Mouse (Mus musculus) spleen, adult 12 weeks (tissue): ENCODE measurements around the gene Olfr470.
"Not testable (repeated sequence)": the region's sequence is repeated elsewhere in the genome, so short reads cannot be mapped to it uniquely, and the experiment has no call there.

Experiments used
- DNase-seq: peaks from one replicate; pipeline ENCODE4 v3.0.0; 2022; ENCODE audit warnings: low spot score

Gene Olfr470

DNA sequence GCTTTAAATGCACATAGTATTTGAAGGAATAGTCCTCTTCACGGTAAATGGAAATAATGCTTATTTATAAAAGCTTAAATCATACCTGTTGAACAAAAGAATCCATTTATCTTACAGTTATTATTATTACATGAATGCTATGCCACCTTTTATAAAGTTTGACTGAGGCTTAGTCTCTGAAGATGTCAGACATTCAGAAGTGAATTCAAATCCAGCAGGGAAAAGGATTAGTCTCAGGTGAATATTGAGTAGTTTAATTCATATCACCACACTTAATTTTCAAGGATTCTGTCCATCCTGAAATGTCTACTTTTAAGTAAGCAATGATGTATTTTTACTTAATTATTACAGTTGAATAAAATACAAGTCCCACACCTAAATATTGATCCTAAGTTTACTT lies at the start of gene Olfr470:
Gene Olfr470 (minus strand): TSS at position 101 of the 400 bp plus-strand sequence.
- not testable (repeated sequence) for DNase-seq

DNA sequence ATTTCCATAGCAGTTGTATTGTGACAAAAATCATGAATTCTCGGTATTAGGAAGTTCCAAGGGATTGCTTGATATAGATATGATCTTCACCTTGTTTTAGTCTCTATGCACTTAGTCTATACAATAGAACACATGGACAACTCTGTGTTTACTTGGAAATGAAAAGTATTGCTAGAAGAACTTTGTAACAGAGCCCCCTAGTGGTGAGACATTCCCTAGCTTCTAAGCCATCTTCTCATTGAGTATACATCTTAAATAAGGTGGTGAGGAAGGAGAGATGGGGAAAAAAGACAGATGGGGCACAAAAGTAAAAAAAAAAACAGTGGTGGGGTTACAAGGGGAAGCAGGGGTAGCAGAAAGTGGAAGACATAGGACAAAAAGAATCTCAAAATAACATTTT lies 5.6 kb downstream of the Olfr470 start:
- no peak for DNase-seq

- DNase-seq: not testable (repeated sequence)
Observed at GRCm38 (mm10) chr7:107825441-107825840, 21.8 kb downstream of the Olfr470 start, which contains the start of gene Olfr469. Olfr469 (minus strand) TSS chr7:107825541.

GRCm38 (mm10) chr7:107823867-107824266 lies 23.4 kb downstream of the Olfr470 start:
- not testable (repeated sequence) for DNase-seq

DNA sequence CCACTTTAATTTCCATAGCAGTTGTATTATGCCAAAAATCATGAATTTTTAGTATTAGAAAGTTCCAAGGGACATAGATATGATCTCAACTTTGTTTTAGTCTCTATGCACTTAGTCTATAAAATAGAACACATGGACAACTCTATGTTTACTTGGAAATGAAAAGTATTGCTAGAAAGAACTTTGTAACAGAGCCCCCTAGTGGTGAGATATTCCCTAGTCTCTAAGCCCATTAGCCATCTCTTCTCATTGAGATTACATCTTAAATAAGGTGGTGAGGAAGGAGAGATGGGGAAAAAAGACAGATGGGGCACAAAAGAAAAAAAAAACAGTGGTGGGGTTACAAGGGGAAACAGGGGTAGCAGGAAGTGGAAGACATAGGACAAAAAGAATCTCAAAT lies 27.8 kb downstream of the Olfr470 start:
- DNase-seq: no peak

DNA sequence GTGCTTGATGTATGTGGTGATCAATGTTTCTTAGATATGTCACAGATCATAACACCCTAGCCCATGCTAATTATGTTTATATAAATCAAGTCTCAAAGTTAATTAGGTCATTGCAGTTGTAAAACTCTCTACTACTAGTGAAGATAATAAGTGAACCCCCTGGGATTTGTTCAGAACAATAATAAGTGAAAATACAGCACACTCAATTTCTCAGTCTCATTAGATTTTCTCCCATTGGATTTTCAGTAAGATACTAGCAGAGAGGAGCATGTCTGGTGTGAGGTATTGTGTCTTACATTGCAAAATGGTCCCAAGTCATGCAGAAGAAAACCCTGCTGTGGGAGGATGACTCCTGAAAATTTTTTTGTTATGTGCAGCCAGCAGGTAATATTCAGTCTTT lies 35.3 kb downstream of the Olfr470 start, which contains the start of gene Olfr467:
Gene Olfr467 (plus strand): TSS at position 301 of the 400 bp plus-strand sequence.
- DNase-seq: no peak

DNA sequence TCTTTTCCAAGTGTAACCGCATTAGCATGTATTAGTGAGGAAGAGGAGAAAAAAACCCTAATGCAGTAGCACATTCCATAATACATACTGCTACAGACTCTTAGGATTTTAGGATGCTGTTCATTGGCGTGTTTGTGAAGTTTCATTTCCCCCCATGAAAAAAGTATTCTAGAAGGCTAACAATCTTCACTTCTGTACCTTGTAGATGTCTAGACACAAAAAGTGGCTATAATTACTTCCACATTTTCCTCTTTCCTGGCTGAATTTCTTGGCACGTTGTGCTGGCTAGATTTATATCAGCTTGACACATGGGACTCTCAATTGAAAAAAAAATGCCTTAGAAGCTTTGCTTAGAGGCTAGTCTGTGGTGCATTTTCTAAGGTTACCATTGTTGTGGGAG lies 45.2 kb downstream of the Olfr470 start:
- no peak for DNase-seq

- DNase-seq: no peak
Observed at GRCm38 (mm10) chr7:107801108-107801507, 46.2 kb downstream of the Olfr470 start, which contains the start of gene Ovch2. Ovch2 (minus strand) TSS chr7:107801208.

- no peak for DNase-seq
Observed at GRCm38 (mm10) chr7:107796500-107796899, 50.8 kb downstream of the Olfr470 start.
